Mouse (Mus musculus) E14TG2a.4 (cell line): ENCODE measurements at regions not wholly inside any gene's neighbourhood (a gene's known extent, or its start where the extent isn't known, plus 50 kb on each side); places are given as distances from the start of the nearest gene placed in this dataset.

ENCODE experiments used
- CTCF ChIP-seq: conservative IDR thresholded peaks from 2 replicates; pipeline ENCODE4 v1.5.1; 2014; ENCODE audit warnings: low read length
- NANOG ChIP-seq: IDR thresholded peaks from 2 replicates; pipeline ENCODE4 v1.6.1; 2014; ENCODE audit warnings: borderline replicate concordance, low read length, mixed read lengths
- POU5F1 ChIP-seq: IDR thresholded peaks from 2 replicates; pipeline ENCODE4 v1.6.1; 2014; ENCODE audit warnings: low read length, borderline replicate concordance

GRCm38 (mm10) chr7:133438631-133439030, 163.3 kb downstream of the Tex36 start:
- TF ChIP-seq CTCF (no peak), POU5F1 (no peak), NANOG (no peak)
